Mouse (Mus musculus): Measurements from ENCODE around the gene Nckap1.

DNA sequence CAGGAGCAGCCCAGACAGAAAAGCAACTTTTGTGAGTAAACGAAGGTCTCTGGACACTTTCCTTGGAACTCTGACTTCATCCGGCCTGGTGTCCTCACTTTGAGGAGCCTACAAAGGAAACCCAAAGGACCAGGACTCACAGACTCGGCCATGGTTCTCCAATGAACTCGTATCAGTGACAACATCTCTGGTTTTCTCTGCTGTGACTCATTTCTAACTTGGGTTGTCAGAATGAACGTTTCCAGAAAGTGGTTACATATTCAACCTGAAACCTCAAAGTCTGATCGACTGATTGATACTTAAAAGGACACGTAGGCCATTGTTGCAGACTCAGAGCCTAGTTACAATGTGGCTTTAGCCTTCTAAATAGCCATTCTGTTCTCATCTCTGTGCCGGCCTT lies 119.4 kb downstream of the Nckap1 start:
- TF ChIP-seq POLR2A (IDR thresholded peaks at IDR 0.05; ENCODE audit: low read depth, low read length) = no peak
- TF ChIP-seq CTCF (IDR thresholded peaks at IDR 0.05; ENCODE audit: extremely low read depth, insufficient read length, insufficient replicate concordance, low read depth, low read length) = no peak

Measured in small intestine, adult 2 months (tissue).